17 mouse cellular contexts compared by ENCODE assay signal in the genomic region with DNA sequence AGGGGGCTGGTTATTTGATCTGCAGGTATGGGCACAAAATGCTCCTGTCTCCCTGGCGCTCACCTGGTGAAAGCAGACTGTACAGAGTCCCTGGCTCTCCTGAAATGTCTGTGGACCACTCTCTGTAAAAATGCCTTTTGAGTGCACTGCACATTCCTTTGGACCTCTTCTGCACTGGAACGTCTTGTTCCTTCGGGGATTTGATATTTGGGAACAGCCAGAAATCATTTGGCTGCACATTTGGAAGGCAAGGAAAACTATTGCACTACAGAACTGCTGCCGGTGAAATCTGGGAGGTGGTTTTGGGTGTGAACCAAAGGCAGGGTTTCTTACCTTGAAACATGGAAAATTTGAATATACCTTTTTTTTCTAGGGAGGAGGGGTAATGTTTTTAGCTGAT. TPM values are rescaled to one million over a fixed set of nuclear protein-coding genes. Genes with fewer than 3 reads are reported as not detected.
DNase-seq lines count a peak whose midpoint lies in the region; TF ChIP-seq lines count a peak whose summit lies in the region.
"Had no signal": no experiment of that assay in that cellular context is flagged by ENCODE, and none has a peak within 500 bp of the region (broad histone marks: within the 10 kb centered on the region; RNA-seq: fewer than 3 reads in every experiment).

No protein-coding gene starts in this region.

- 81% methylated on average over 4 of the region's 4 CpGs for WGBS in heart, embryonic 10.5 days
- WGBS in cerebellum, adult 2 months: 78% methylated on average over 4 of the region's 4 CpGs

- peak; percentile 59 to 60 for DNase-seq in adrenal gland, adult (ENCODE audit: inconsistent age in 2 of 2, low spot score in 1 of 2)
- no peak for DNase-seq in adrenal gland, postnatal 25 days
- peak; percentile 58 for DNase-seq in heart, adult 8-10 months (ENCODE audit: low spot score)
- no peak for DNase-seq in heart, embryonic 10.5 days (ENCODE audit: low spot score)
- DNase-seq in gastrocnemius, postnatal 25 days: peak; percentile 55
- peak; percentile 64 for DNase-seq in lung, postnatal 36 days
- no peak for DNase-seq in kidney, adult 9 months
- no peak for DNase-seq in cerebellum, adult 2 months
- DNase-seq: cerebellum, postnatal 10 days; kidney, postnatal 4 days; liver, postnatal 0 days; retina, postnatal 1 day; right cerebral cortex, postnatal 4 days; thymus, adult 2 months had no signal

- no peak overlapping the region for H3K4me3 ChIP-seq in heart, embryonic 10.5 days
- H3K4me3 ChIP-seq in cerebellum, adult 2 months (replicated peaks; ENCODE audit: insufficient read depth, low read depth, low read length): no peak overlapping the region
- H3K4me3 ChIP-seq: forebrain, embryonic 10.5 days; limb, embryonic 15.5 days had no signal

- no peak for TF ChIP-seq POLR2A in cerebellum, adult 2 months (IDR thresholded peaks at IDR 0.05; ENCODE audit: borderline replicate concordance, insufficient read depth, low read length)

- no peaks in the 10 kb centered on the region for H3K36me3 ChIP-seq in heart, embryonic 10.5 days
- H3K36me3 ChIP-seq: forebrain, embryonic 10.5 days; limb, embryonic 15.5 days had no signal

- H3K27me3 ChIP-seq in heart, embryonic 10.5 days (ENCODE audit: insufficient read depth, poor library complexity, severe bottlenecking): no peaks in the 10 kb centered on the region
- no peaks in the 10 kb centered on the region for H3K27me3 ChIP-seq in cerebellum, adult 2 months (ENCODE audit: control insufficient read depth, insufficient read depth, low read length)
- H3K27me3 ChIP-seq: CH12.LX; limb, embryonic 15.5 days had no signal

- H3K27ac ChIP-seq in heart, embryonic 10.5 days: no peak overlapping the region
- no peak overlapping the region for H3K27ac ChIP-seq in cerebellum, adult 2 months (ENCODE audit: insufficient read depth, low read length)
- H3K27ac ChIP-seq: forebrain, embryonic 10.5 days; limb, embryonic 15.5 days had no signal

- TF ChIP-seq CTCF in cerebellum, adult 2 months (IDR thresholded peaks at IDR 0.05; ENCODE audit: borderline replicate concordance, insufficient read depth, low read depth, low read length): no peak

- peaks cover 8% of the 10 kb centered on the region for H3K4me1 ChIP-seq in heart, embryonic 10.5 days
- H3K4me1 ChIP-seq in cerebellum, adult 2 months (ENCODE audit: control insufficient read depth, insufficient read depth, low read length): no peaks in the 10 kb centered on the region; the same call in 1 of the 2 replicates

- no peaks in the 10 kb centered on the region for H3K9me3 ChIP-seq in heart, embryonic 10.5 days
- H3K9me3 ChIP-seq: forebrain, embryonic 10.5 days; limb, embryonic 15.5 days had no signal

RNA-seq across cellular contexts. Expression of a gene that starts 38.1 kb away (rescaled TPM):
- 165 and 265 TPM in 2 replicates for total RNA-seq in adrenal gland, postnatal 25 days (2021)
- total RNA-seq in heart, adult 8-10 months (2022): 10 to 100 TPM; 13.6 to 22.8 (median 16.8) TPM
- 1.6 and 4.2 TPM in 2 replicates for polyA plus RNA-seq in heart, embryonic 10.5 days (2016; fragmentation: Nextera tagmentation; extraction: Ambion mirVana)
- 1 to 10 TPM; 4.8 to 9.4 TPM for total RNA-seq in gastrocnemius, postnatal 25 days (2021)
- 10.0 and 10.6 TPM in 2 replicates for polyA plus RNA-seq in cerebellum, adult 2 months (2012; rRNA removed)

Comparison
In these comparisons a context has a peak if more than half of its experiments do, and no peak if none do; other contexts are left out.
1. DNase-seq: peak in adrenal gland, adult (2 of 2), heart, adult 8-10 months (single experiment), gastrocnemius, postnatal 25 days (single experiment) and lung, postnatal 36 days (single experiment); none in adrenal gland, postnatal 25 days (single experiment), heart, embryonic 10.5 days (single experiment), kidney, adult 9 months (single experiment) and cerebellum, adult 2 months (0 of 2).